10 mouse cellular contexts compared by ENCODE assay signal in the genomic region with DNA sequence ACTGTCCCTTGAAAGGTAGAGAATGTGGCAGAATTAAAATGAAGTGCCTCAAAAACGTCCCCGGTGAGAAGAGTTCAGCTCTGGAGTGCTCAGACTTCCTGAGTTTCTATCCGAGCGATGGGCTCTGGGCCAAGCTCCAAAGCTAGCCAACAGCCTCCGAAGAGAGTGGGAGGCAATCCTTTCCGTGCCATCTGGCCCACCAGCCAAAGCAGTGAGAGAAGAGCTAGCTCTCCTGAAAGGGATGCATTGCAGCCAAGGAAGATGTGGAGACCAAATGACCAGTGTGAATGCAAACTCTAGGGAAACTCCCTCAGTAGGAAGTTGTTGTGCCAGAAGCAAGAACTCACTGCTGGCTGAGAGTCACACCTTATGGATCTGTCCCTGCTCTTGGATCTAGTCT. TPM values are rescaled to one million over a fixed set of nuclear protein-coding genes. Genes with fewer than 3 reads are reported as not detected.
DNase-seq lines count a peak whose midpoint lies in the region; ATAC-seq and TF ChIP-seq lines count a peak whose summit lies in the region.
"Had no signal": no experiment of that assay in that cellular context is flagged by ENCODE, and none has a peak within 500 bp of the region (broad histone marks: within the 10 kb centered on the region; RNA-seq: fewer than 3 reads in every experiment).

No protein-coding gene starts in this region.

- no peak overlapping the region for H3K9ac ChIP-seq in hindbrain, postnatal 0 days (replicated peaks; ENCODE audit: low read length)
- no peak overlapping the region for H3K9ac ChIP-seq in intestine, embryonic 15.5 days

- DNase-seq in hindbrain, postnatal 0 days (ENCODE audit: low spot score) = peak; percentile 82
- DNase-seq in hindbrain, embryonic 10.5 days (ENCODE audit: low spot score) = no peak
- DNase-seq in cerebellum, postnatal 10 days = peak; percentile 96 to 97
- DNase-seq in layer of hippocampus, adult 9-11 months = peak; percentile 56
- DNase-seq in right cerebral cortex, adult 2 months (ENCODE audit: low spot score in 2 of 2) = peak; percentile 76 to 80
- DNase-seq in adipocyte (ENCODE audit: low spot score) = no peak
- no peak for DNase-seq in adrenal gland, adult 18-20 months (ENCODE audit: low spot score in 2 of 2)

- H3K4me1 ChIP-seq in hindbrain, postnatal 0 days (ENCODE audit: insufficient read depth, low read length) = no peaks in the 10 kb centered on the region
- no peaks in the 10 kb centered on the region for H3K4me1 ChIP-seq in hindbrain, embryonic 10.5 days (replicated peaks)
- H3K4me1 ChIP-seq in intestine, embryonic 15.5 days (replicated peaks) = no peaks in the 10 kb centered on the region
- H3K4me1 ChIP-seq: megakaryocyte, embryonic 14.5 days had no signal

- no peaks in the 10 kb centered on the region for H3K36me3 ChIP-seq in hindbrain, postnatal 0 days (ENCODE audit: insufficient read depth, low read length)
- no peaks in the 10 kb centered on the region for H3K36me3 ChIP-seq in hindbrain, embryonic 10.5 days
- H3K36me3 ChIP-seq in intestine, embryonic 15.5 days = no peaks in the 10 kb centered on the region
- H3K36me3 ChIP-seq: G1E had no signal

- no peak for TF ChIP-seq CTCF in hindbrain, postnatal 0 days (IDR thresholded peaks at IDR 0.05; ENCODE audit: low read depth)

- WGBS in hindbrain, postnatal 0 days = 51% methylated on average over 6 of the region's 6 CpGs
- 90% methylated on average over 6 of the region's 6 CpGs for WGBS in hindbrain, embryonic 10.5 days
- WGBS in intestine, embryonic 15.5 days = 52% methylated on average over 6 of the region's 6 CpGs

- no peak overlapping the region for H3K4me3 ChIP-seq in hindbrain, postnatal 0 days (ENCODE audit: low read length)
- no peak overlapping the region for H3K4me3 ChIP-seq in hindbrain, embryonic 10.5 days
- H3K4me3 ChIP-seq in intestine, embryonic 15.5 days (replicated peaks) = no peak overlapping the region
- H3K4me3 ChIP-seq: megakaryocyte, embryonic 14.5 days had no signal

- H3K9me3 ChIP-seq in hindbrain, postnatal 0 days (ENCODE audit: low read length) = no peaks in the 10 kb centered on the region
- no peaks in the 10 kb centered on the region for H3K9me3 ChIP-seq in hindbrain, embryonic 10.5 days
- no peaks in the 10 kb centered on the region for H3K9me3 ChIP-seq in intestine, embryonic 15.5 days
- H3K9me3 ChIP-seq: G1E; megakaryocyte, embryonic 14.5 days had no signal

- no peak overlapping the region for H3K27ac ChIP-seq in hindbrain, postnatal 0 days
- H3K27ac ChIP-seq in hindbrain, embryonic 10.5 days = no peak overlapping the region
- no peak overlapping the region for H3K27ac ChIP-seq in intestine, embryonic 15.5 days

- H3K27me3 ChIP-seq in hindbrain, postnatal 0 days (ENCODE audit: insufficient read depth, low read length) = no peaks in the 10 kb centered on the region
- H3K27me3 ChIP-seq in hindbrain, embryonic 10.5 days (ENCODE audit: insufficient read depth, poor library complexity, severe bottlenecking) = no peaks in the 10 kb centered on the region
- no peaks in the 10 kb centered on the region for H3K27me3 ChIP-seq in intestine, embryonic 15.5 days (replicated peaks)
- H3K27me3 ChIP-seq: megakaryocyte, embryonic 14.5 days had no signal

- no peak overlapping the region for H3K4me2 ChIP-seq in hindbrain, postnatal 0 days (ENCODE audit: low read depth, low read length)
- H3K4me2 ChIP-seq in intestine, embryonic 15.5 days (replicated peaks) = no peak overlapping the region

- peak; percentile 75; the same call in 1 of the 2 replicates for ATAC-seq in hindbrain, postnatal 0 days
- ATAC-seq in intestine, embryonic 15.5 days = no peak

RNA-seq across cellular contexts. Expression of a gene that starts 59.1 kb away (rescaled TPM):
- total RNA-seq in hindbrain, postnatal 0 days (2014; rRNA removed) = 11.1 and 12.0 TPM in 2 replicates
- polyA plus RNA-seq in hindbrain, postnatal 0 days (2015; fragmentation: Nextera tagmentation; extraction: Ambion mirVana) = 15.6 and 17.1 TPM in 2 replicates
- polyA plus RNA-seq in hindbrain, embryonic 10.5 days (2016; fragmentation: Nextera tagmentation; extraction: Ambion mirVana) = 27.0 and 29.4 TPM in 2 replicates
- 18.1 and 21.1 TPM in 2 replicates for polyA plus RNA-seq in intestine, embryonic 15.5 days (2015; fragmentation: Nextera tagmentation; extraction: Ambion mirVana)
- total RNA-seq in adrenal gland, adult 18-20 months (2021) = 10 to 100 TPM; 31.5 to 37.1 TPM

Comparison
In these comparisons a context has a peak if more than half of its experiments do, and no peak if none do; other contexts are left out.
1. DNase-seq: peak in hindbrain, postnatal 0 days (single experiment), cerebellum, postnatal 10 days (2 of 2), layer of hippocampus, adult 9-11 months (single experiment) and right cerebral cortex, adult 2 months (2 of 2); none in hindbrain, embryonic 10.5 days (single experiment), adipocyte (single experiment) and adrenal gland, adult 18-20 months (0 of 2).